Mouse (Mus musculus): ENCODE measurements around the gene Gata1. TPM values are rescaled to one million over a fixed set of nuclear protein-coding genes. Genes with fewer than 3 reads are reported as not detected.

Gata1 gene
- total and polyA plus RNA-seq, 3 experiments = 128 to 496 (median 385) TPM

DNA sequence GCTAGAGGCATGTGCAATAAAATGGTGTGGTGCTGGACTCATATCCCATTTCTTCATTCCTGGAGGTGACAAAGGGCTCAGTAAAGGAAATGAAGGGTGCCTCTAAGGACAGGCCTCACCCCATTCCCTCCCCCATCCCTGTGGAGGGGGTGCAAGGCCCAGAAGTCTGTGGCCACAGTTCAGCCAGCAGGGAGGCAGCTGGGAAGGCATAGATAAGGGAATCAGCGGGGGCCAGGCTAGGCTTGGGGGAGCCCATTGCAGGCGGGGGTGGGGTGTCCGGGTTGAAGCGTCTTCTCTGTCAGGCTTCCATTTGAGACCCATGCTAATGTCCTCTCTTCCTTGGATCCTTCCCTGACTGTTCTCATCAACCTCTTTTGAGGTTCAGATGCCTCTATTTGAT, 6.6 kb downstream of the Gata1 start:
- TF ChIP-seq GATA1 (IDR thresholded peaks at IDR 0.05; ENCODE audit: low read depth, low read length) = peak; percentile 96
- peak in 1 of 2 experiments; percentile 57; a peak in 1 of 4 replicates for TF ChIP-seq POLR2A (IDR thresholded peaks at IDR 0.05; ENCODE audit: control insufficient read depth in 1 of 2, insufficient read depth in 1 of 2, low read depth in 1 of 2, low read length in 2 of 2, poor library complexity in 1 of 2)
- no peak for TF ChIP-seq E2F4 (IDR thresholded peaks at IDR 0.05; ENCODE audit: borderline replicate concordance, low read depth, low read length)
- peak; percentile 100 for TF ChIP-seq TAL1 (IDR thresholded peaks at IDR 0.05; ENCODE audit: low read length)
- no peak for TF ChIP-seq ELF1 (IDR thresholded peaks at IDR 0.05; ENCODE audit: low read depth, low read length)
- TF ChIP-seq TBP (IDR thresholded peaks at IDR 0.05; ENCODE audit: low read depth, low read length) = peak; percentile 76; the same call in 1 of the 2 replicates
- H3K9ac ChIP-seq (ENCODE audit: control insufficient read depth, low read depth, low read length, poor library complexity, severe bottlenecking) = peak overlapping the region; percentile 69
- peaks cover 25 to 31% of the 10 kb centered on the region in 2 experiments for H3K4me1 ChIP-seq (ENCODE audit: control insufficient read depth in 1 of 2, insufficient read depth in 2 of 2, low read length in 2 of 2)
- peak; percentile 96 for DNase-seq (ENCODE audit: low read depth, low spot score)
- H3K79me2 ChIP-seq (ENCODE audit: control insufficient read depth, insufficient read depth, low read length, poor library complexity) = peaks cover 27% of the 10 kb centered on the region
- H3K27me3 ChIP-seq (ENCODE audit: control insufficient read depth in 1 of 2, insufficient read depth in 2 of 2, low read length in 2 of 2) = no peaks in the 10 kb centered on the region
- H3K9me3 ChIP-seq (replicated peaks; ENCODE audit: insufficient read depth, low read length) = no peaks in the 10 kb centered on the region
- peak overlapping the region; percentile 13 to 26 for H3K4me3 ChIP-seq (ENCODE audit: control insufficient read depth in 1 of 2, insufficient read depth in 1 of 2, low read depth in 2 of 2, low read length in 2 of 2)
- H3K27ac ChIP-seq (ENCODE audit: control insufficient read depth, low read depth, low read length) = peak overlapping the region; percentile 99
- H3K36me3 ChIP-seq (ENCODE audit: control insufficient read depth in 1 of 2, insufficient read depth in 2 of 2, low read length in 2 of 2) = peaks cover 0 to 34% of the 10 kb centered on the region in 2 experiments; a peak in 3 of 4 replicates

DNA sequence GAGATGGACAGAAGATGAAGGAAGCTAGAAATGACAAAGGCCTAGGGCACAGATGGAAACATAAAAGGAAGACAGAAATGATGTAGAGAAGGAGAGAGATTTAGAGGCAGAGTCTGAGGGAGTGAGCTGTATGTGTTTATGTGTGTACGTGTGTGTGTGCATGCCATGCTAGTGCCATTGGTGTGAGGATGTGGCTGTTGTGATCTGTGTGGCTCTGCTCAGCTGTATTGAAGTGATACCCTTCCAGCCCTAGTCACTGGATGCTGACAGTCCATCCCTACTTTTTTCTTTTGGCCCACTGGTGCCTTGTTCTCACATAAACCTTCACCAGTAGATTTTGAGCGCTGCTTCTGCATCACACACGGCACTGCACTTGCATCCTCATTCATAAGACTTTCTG, 9.0 kb downstream of the Gata1 start:
- H3K27ac ChIP-seq (ENCODE audit: control insufficient read depth, low read depth, low read length) = peak overlapping the region; percentile 98
- TF ChIP-seq MEF2A (IDR thresholded peaks at IDR 0.05; ENCODE audit: extremely low read depth, insufficient replicate concordance, low read depth, low read length, poor library complexity, severe bottlenecking) = no peak
- TF ChIP-seq POLR2AphosphoS5 (IDR thresholded peaks at IDR 0.05; ENCODE audit: borderline replicate concordance, low read depth, low read length) = peak; percentile 69; the same call in 1 of the 2 replicates
- TF ChIP-seq NELFE (IDR thresholded peaks at IDR 0.05; ENCODE audit: low read depth, low read length) = no peak
- peaks cover 26 to 44% of the 10 kb centered on the region in 2 experiments for H3K4me1 ChIP-seq (ENCODE audit: control insufficient read depth in 1 of 2, insufficient read depth in 2 of 2, low read length in 2 of 2)
- H3K9ac ChIP-seq (ENCODE audit: control insufficient read depth, low read depth, low read length, poor library complexity, severe bottlenecking) = peak overlapping the region; percentile 69
- peak overlapping the region; percentile 30 to 37 for H3K4me3 ChIP-seq (ENCODE audit: control insufficient read depth in 1 of 2, insufficient read depth in 1 of 2, low read depth in 2 of 2, low read length in 2 of 2)
- no peaks in the 10 kb centered on the region for H3K9me3 ChIP-seq (replicated peaks; ENCODE audit: insufficient read depth, low read length)
- H3K36me3 ChIP-seq (ENCODE audit: control insufficient read depth in 1 of 2, insufficient read depth in 2 of 2, low read length in 2 of 2) = peaks cover 0 to 44% of the 10 kb centered on the region in 2 experiments; a peak in 2 of 4 replicates
- H3K79me2 ChIP-seq (ENCODE audit: control insufficient read depth, insufficient read depth, low read length, poor library complexity) = peaks cover 44% of the 10 kb centered on the region
- peak; percentile 73 for DNase-seq (ENCODE audit: low read depth, low spot score)
- H3K27me3 ChIP-seq (ENCODE audit: control insufficient read depth in 1 of 2, insufficient read depth in 2 of 2, low read length in 2 of 2) = no peaks in the 10 kb centered on the region

DNA sequence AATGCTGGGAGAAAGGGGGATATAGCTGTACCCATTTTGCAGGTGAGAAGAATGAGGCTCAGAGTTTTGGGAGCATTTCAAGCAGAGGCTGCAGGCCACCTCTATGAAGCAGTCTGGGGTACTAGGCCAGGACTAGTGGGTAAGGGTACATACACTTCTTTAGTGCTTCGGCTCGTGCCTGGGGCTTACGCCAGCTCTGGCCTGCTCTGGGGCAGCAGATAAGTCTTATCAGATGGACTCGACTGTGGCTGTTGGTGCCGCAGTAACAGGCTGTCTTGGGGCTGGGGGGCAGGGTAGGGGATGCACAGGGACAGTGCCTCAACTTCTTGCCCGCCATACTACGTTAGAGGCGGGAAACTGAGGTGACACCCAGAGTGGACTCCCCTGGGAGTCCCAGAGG, 9.6 kb downstream of the Gata1 start:
- Histone ChIP-seq H3K4me1 (ENCODE audit: control insufficient read depth in 1 of 2, insufficient read depth in 2 of 2, low read length in 2 of 2) (peaks cover 29 to 51% of the 10 kb centered on the region in 2 experiments), H3K27me3 (ENCODE audit: control insufficient read depth in 1 of 2, insufficient read depth in 2 of 2, low read length in 2 of 2) (no peaks in the 10 kb centered on the region), H3K9me3 (replicated peaks; ENCODE audit: insufficient read depth, low read length) (no peaks in the 10 kb centered on the region), H3K9ac (ENCODE audit: control insufficient read depth, low read depth, low read length, poor library complexity, severe bottlenecking) (peak overlapping the region; percentile 79), H3K79me2 (ENCODE audit: control insufficient read depth, insufficient read depth, low read length, poor library complexity) (peaks cover 48% of the 10 kb centered on the region), H3K4me3 (ENCODE audit: control insufficient read depth in 1 of 2, insufficient read depth in 1 of 2, low read depth in 2 of 2, low read length in 2 of 2) (peak overlapping the region; percentile 62 to 73), H3K36me3 (ENCODE audit: control insufficient read depth in 1 of 2, insufficient read depth in 2 of 2, low read length in 2 of 2) (peaks cover 0 to 49% of the 10 kb centered on the region in 2 experiments; a peak in 2 of 4 replicates), H3K27ac (ENCODE audit: control insufficient read depth, low read depth, low read length) (peak overlapping the region; percentile 98)
- TF ChIP-seq MYC (IDR thresholded peaks at IDR 0.05; ENCODE audit: low read depth, low read length) (no peak), UBTF (IDR thresholded peaks at IDR 0.05; ENCODE audit: borderline replicate concordance, insufficient read depth, low read depth, low read length) (no peak), NELFE (IDR thresholded peaks at IDR 0.05; ENCODE audit: low read depth, low read length) (no peak), RAD21 (IDR thresholded peaks at IDR 0.05; ENCODE audit: low read depth, low read length) (no peak), KAT2A (conservative IDR thresholded peaks at IDR 0.05; ENCODE audit: low read depth, low read length) (no peak), E2F4 (IDR thresholded peaks at IDR 0.05; ENCODE audit: borderline replicate concordance, low read depth, low read length) (no peak), GATA1 (IDR thresholded peaks at IDR 0.05; ENCODE audit: low read depth, low read length) (peak; percentile 96), SMC3 (IDR thresholded peaks at IDR 0.05; ENCODE audit: low read depth, low read length) (no peak), ETS1 (IDR thresholded peaks at IDR 0.05; ENCODE audit: low read depth, low read length) (no peak), ELF1 (IDR thresholded peaks at IDR 0.05; ENCODE audit: low read depth, low read length) (no peak), GABPA (IDR thresholded peaks at IDR 0.05; ENCODE audit: low read depth, low read length) (no peak), POLR2A (IDR thresholded peaks at IDR 0.05; ENCODE audit: control insufficient read depth in 1 of 2, insufficient read depth in 1 of 2, low read depth in 1 of 2, low read length in 2 of 2, poor library complexity in 1 of 2) (peak in 1 of 2 experiments; percentile 15; a peak in 1 of 4 replicates), USF1 (IDR thresholded peaks at IDR 0.05; ENCODE audit: low read depth, low read length) (no peak), CHD1 (IDR thresholded peaks at IDR 0.05; ENCODE audit: low read depth, low read length) (no peak), HCFC1 (IDR thresholded peaks at IDR 0.05; ENCODE audit: low read depth, low read length) (no peak), TAL1 (IDR thresholded peaks at IDR 0.05; ENCODE audit: low read length) (peak; percentile 89), ZC3H11A (IDR thresholded peaks at IDR 0.05; ENCODE audit: low read depth, low read length) (no peak), ZMIZ1 (IDR thresholded peaks at IDR 0.05; ENCODE audit: low read depth, low read length) (no peak), MEF2A (IDR thresholded peaks at IDR 0.05; ENCODE audit: extremely low read depth, insufficient replicate concordance, low read depth, low read length, poor library complexity, severe bottlenecking) (no peak), SIN3A (IDR thresholded peaks at IDR 0.05; ENCODE audit: low read length) (no peak), POLR2AphosphoS5 (IDR thresholded peaks at IDR 0.05; ENCODE audit: borderline replicate concordance, low read depth, low read length) (no peak)
- peak; percentile 94 for DNase-seq (ENCODE audit: low read depth, low spot score)

Data from MEL (cell line).